Mouse (Mus musculus): ENCODE data around the gene Ngef.

The Ngef gene

GRCm38 (mm10) chr1:87562967-87563366 is 10.7 kb downstream of the Ngef start:
- DNase-seq, result no peak

- DNase-seq, result no peak
Observed at GRCm38 (mm10) chr1:87553586-87553985, 20.1 kb downstream of the Ngef start.

GRCm38 (mm10) chr1:87551008-87551407 is 22.7 kb downstream of the Ngef start:
- DNase-seq, result no peak

- DNase-seq, result peak; percentile 45
Observed at GRCm38 (mm10) chr1:87541614-87542013, 32.1 kb downstream of the Ngef start.

- no peak for DNase-seq
Observed at GRCm38 (mm10) chr1:87537008-87537407, 36.7 kb downstream of the Ngef start.

- DNase-seq, result no peak
Observed at GRCm38 (mm10) chr1:87534118-87534517, 39.6 kb downstream of the Ngef start.

GRCm38 (mm10) chr1:87532346-87532745 is 41.3 kb downstream of the Ngef start:
- DNase-seq, result no peak

- no peak for DNase-seq
Observed at GRCm38 (mm10) chr1:87527191-87527590, 46.5 kb downstream of the Ngef start.

- DNase-seq, result no peak
Observed at GRCm38 (mm10) chr1:87525041-87525440, 48.6 kb downstream of the Ngef start.

- DNase-seq, result no peak
Observed at GRCm38 (mm10) chr1:87521523-87521922, 52.1 kb downstream of the Ngef start.

GRCm38 (mm10) chr1:87520467-87520866 is 53.2 kb downstream of the Ngef start:
- DNase-seq, result no peak

GRCm38 (mm10) chr1:87510845-87511244 is 62.8 kb downstream of the Ngef start:
- DNase-seq, result no peak

- DNase-seq, result peak; percentile 73
Observed at GRCm38 (mm10) chr1:87510166-87510691, 63.4 kb downstream of the Ngef start.

- peak; percentile 18 for DNase-seq
Observed at GRCm38 (mm10) chr1:87509561-87510165, 64.0 kb downstream of the Ngef start, which contains the start of gene Neu2. TSS of gene Neu2 (plus strand) at chr1:87509889.

GRCm38 (mm10) chr1:87508591-87509560 is 64.8 kb downstream of the Ngef start:
- DNase-seq, result peak; percentile 12

GRCm38 (mm10) chr1:87507857-87508256 is 65.8 kb downstream of the Ngef start:
- no peak for DNase-seq

- no peak for DNase-seq
Observed at GRCm38 (mm10) chr1:87505524-87505923, 68.1 kb downstream of the Ngef start.

- DNase-seq, result no peak
Observed at GRCm38 (mm10) chr1:87493542-87493941, 80.1 kb downstream of the Ngef start.

- DNase-seq, result no peak
Observed at GRCm38 (mm10) chr1:87492285-87492684, 81.4 kb downstream of the Ngef start.

GRCm38 (mm10) chr1:87486386-87486785 is 87.3 kb downstream of the Ngef start:
- DNase-seq, result peak; percentile 49

- no peak for DNase-seq
Observed at GRCm38 (mm10) chr1:87482546-87482945, 91.1 kb downstream of the Ngef start.

- DNase-seq, result no peak
Observed at GRCm38 (mm10) chr1:87475076-87475895, 98.4 kb downstream of the Ngef start.

GRCm38 (mm10) chr1:87472576-87472975 is 101.1 kb downstream of the Ngef start:
- no peak for DNase-seq
